Mouse (Mus musculus) c-Kit-positive CD71-positive TER-119-positive erythroid progenitor cells, embryonic 14.5 days (primary cell): ENCODE measurements around the gene Tex101.
A peak's percentile ranks its signal among the peaks of the same experiment; 100 is the strongest.
"Not testable (repeated sequence)": the region's sequence is repeated elsewhere in the genome, so short reads cannot be mapped to it uniquely, and the experiment has no call there.

Experiments
- DNase-seq: peaks from one replicate; pipeline ENCODE4 v3.0.0-alpha.2; 2013; ENCODE audit warnings: low spot score

Gene Tex101

GRCm38 (mm10) chr7:24676575-24676974 is at the start of gene Tex101:
Tex101 (minus strand) TSS chr7:24676675.
- DNase-seq: no peak

- no peak for DNase-seq
Measured at GRCm38 (mm10) chr7:24715039-24715438, 38.6 kb upstream of the Tex101 start.

- DNase-seq: no peak
Measured at GRCm38 (mm10) chr7:24708832-24709292, 32.4 kb upstream of the Tex101 start, which contains the start of gene BC049730. BC049730 (plus strand) TSS chr7:24709242.

- DNase-seq: not testable (repeated sequence)
Measured at GRCm38 (mm10) chr7:24702841-24703240, 26.4 kb upstream of the Tex101 start.

- not testable (repeated sequence) for DNase-seq
Measured at GRCm38 (mm10) chr7:24697891-24698290, 21.4 kb upstream of the Tex101 start.

GRCm38 (mm10) chr7:24692693-24693092 is 16.2 kb upstream of the Tex101 start:
- not testable (repeated sequence) for DNase-seq

- not testable (repeated sequence) for DNase-seq
Measured at GRCm38 (mm10) chr7:24687519-24687918, 11.0 kb upstream of the Tex101 start.

GRCm38 (mm10) chr7:24684121-24684520 is 7.6 kb upstream of the Tex101 start:
- not testable (repeated sequence) for DNase-seq

- DNase-seq: no peak
Measured at GRCm38 (mm10) chr7:24671944-24672439, 4.5 kb downstream of the Tex101 start.

- DNase-seq: no peak
Measured at GRCm38 (mm10) chr7:24664959-24665358, 11.5 kb downstream of the Tex101 start.

GRCm38 (mm10) chr7:24664301-24664700 is 12.2 kb downstream of the Tex101 start:
- DNase-seq: no peak

GRCm38 (mm10) chr7:24662575-24662974 is 13.9 kb downstream of the Tex101 start:
- DNase-seq: peak; percentile 71

- DNase-seq: no peak
Measured at GRCm38 (mm10) chr7:24661118-24661904, 15.2 kb downstream of the Tex101 start.

GRCm38 (mm10) chr7:24659737-24660357 is 16.6 kb downstream of the Tex101 start:
- DNase-seq: no peak

- DNase-seq: peak; percentile 53
Measured at GRCm38 (mm10) chr7:24653681-24654080, 22.8 kb downstream of the Tex101 start.

GRCm38 (mm10) chr7:24646486-24646885 is 30.0 kb downstream of the Tex101 start:
- no peak for DNase-seq

GRCm38 (mm10) chr7:24644996-24645395 is 31.5 kb downstream of the Tex101 start:
- DNase-seq: no peak

GRCm38 (mm10) chr7:24644492-24644891 is 32.0 kb downstream of the Tex101 start:
- no peak for DNase-seq

- DNase-seq: peak; percentile 59
Measured at GRCm38 (mm10) chr7:24642491-24642890, 34.0 kb downstream of the Tex101 start.

GRCm38 (mm10) chr7:24640450-24640849 is 36.0 kb downstream of the Tex101 start:
- no peak for DNase-seq

- peak; percentile 51 for DNase-seq
Measured at GRCm38 (mm10) chr7:24638026-24638856, 38.2 kb downstream of the Tex101 start.

- DNase-seq: no peak
Measured at GRCm38 (mm10) chr7:24637046-24637445, 39.4 kb downstream of the Tex101 start.
